In genomic region chr17:5872506-5872905, GRCm38 (mm10) we compare ENCODE assay signal across 9 mouse cellular contexts. TPM values are rescaled to one million over a fixed set of nuclear protein-coding genes. Genes with fewer than 3 reads are reported as not detected.
DNase-seq lines count a peak whose midpoint lies in the region; ATAC-seq and TF ChIP-seq lines count a peak whose summit lies in the region.
"Had no signal": no experiment of that assay in that cellular context is flagged by ENCODE, and none has a peak within 500 bp of the region (broad histone marks: within the 10 kb centered on the region; RNA-seq: fewer than 3 reads in every experiment).

No protein-coding gene starts in this region.

- H3K36me3 ChIP-seq in limb, embryonic 11.5 days (ENCODE audit: control insufficient read depth, insufficient read depth, low read length), result no peaks in the 10 kb centered on the region
- H3K36me3 ChIP-seq in limb, embryonic 10.5 days, result no peaks in the 10 kb centered on the region
- H3K36me3 ChIP-seq in kidney, adult 2 months (ENCODE audit: control insufficient read depth, insufficient read depth, low read length), result no peaks in the 10 kb centered on the region
- H3K36me3 ChIP-seq in thymus, adult 2 months (ENCODE audit: control insufficient read depth, insufficient read depth, low read length), result no peaks in the 10 kb centered on the region
- H3K36me3 ChIP-seq: neural tube, embryonic 12.5 days had no signal

- H3K27me3 ChIP-seq in limb, embryonic 11.5 days (ENCODE audit: control insufficient read depth, insufficient read depth, low read length), result no peaks in the 10 kb centered on the region
- H3K27me3 ChIP-seq in limb, embryonic 10.5 days (ENCODE audit: low read depth, poor library complexity, severe bottlenecking), result no peaks in the 10 kb centered on the region
- H3K27me3 ChIP-seq in kidney, adult 2 months (replicated peaks; ENCODE audit: control insufficient read depth, insufficient read depth, low read length), result no peaks in the 10 kb centered on the region
- no peaks in the 10 kb centered on the region for H3K27me3 ChIP-seq in thymus, adult 2 months (ENCODE audit: control insufficient read depth, insufficient read depth, low read length)
- H3K27me3 ChIP-seq: neural tube, embryonic 12.5 days had no signal

- WGBS in limb, embryonic 11.5 days, result 83% methylated on average over 12 of the region's 12 CpGs
- WGBS in limb, embryonic 10.5 days, result 85% methylated on average over 12 of the region's 12 CpGs
- 8% methylated on average over 12 of the region's 12 CpGs for WGBS in kidney, adult 2 months
- 96% methylated on average over 12 of the region's 12 CpGs for WGBS in thymus, adult 2 months

- H3K27ac ChIP-seq in limb, embryonic 11.5 days (replicated peaks; ENCODE audit: low read depth, low read length), result no peak overlapping the region
- no peak overlapping the region for H3K27ac ChIP-seq in limb, embryonic 10.5 days
- H3K27ac ChIP-seq in kidney, adult 2 months (ENCODE audit: insufficient read depth, low read depth, low read length), result no peak overlapping the region
- H3K27ac ChIP-seq in thymus, adult 2 months (ENCODE audit: control insufficient read depth, insufficient read depth, low read length), result no peak overlapping the region
- H3K27ac ChIP-seq: neural tube, embryonic 12.5 days had no signal

- H3K4me1 ChIP-seq in limb, embryonic 11.5 days (ENCODE audit: control insufficient read depth, insufficient read depth, low read length), result no peaks in the 10 kb centered on the region
- H3K4me1 ChIP-seq in limb, embryonic 10.5 days, result peaks cover 7% of the 10 kb centered on the region
- H3K4me1 ChIP-seq in kidney, adult 2 months (ENCODE audit: control insufficient read depth, insufficient read depth, low read length), result peaks cover 34% of the 10 kb centered on the region
- no peaks in the 10 kb centered on the region for H3K4me1 ChIP-seq in thymus, adult 2 months (replicated peaks; ENCODE audit: control insufficient read depth, insufficient read depth, low read length)

- TF ChIP-seq POLR2A in brain, embryonic 14.5 days (IDR thresholded peaks at IDR 0.05; ENCODE audit: borderline replicate concordance, extremely low read depth, insufficient read depth, insufficient read length, poor library complexity, severe bottlenecking), result no peak
- TF ChIP-seq POLR2A in kidney, adult 2 months (IDR thresholded peaks at IDR 0.05; ENCODE audit: low read depth, low read length), result no peak
- no peak for TF ChIP-seq POLR2A in thymus, adult 2 months (IDR thresholded peaks at IDR 0.05; ENCODE audit: control insufficient read depth, extremely low read depth, insufficient read depth, low read length, poor library complexity)

- H3K4me3 ChIP-seq in limb, embryonic 11.5 days (ENCODE audit: low read depth, low read length), result no peak overlapping the region
- H3K4me3 ChIP-seq in limb, embryonic 10.5 days, result no peak overlapping the region
- no peak overlapping the region for H3K4me3 ChIP-seq in kidney, adult 2 months (ENCODE audit: insufficient read depth, low read depth, low read length)
- H3K4me3 ChIP-seq in thymus, adult 2 months (ENCODE audit: control insufficient read depth, insufficient read depth, low read length), result no peak overlapping the region
- H3K4me3 ChIP-seq: neural tube, embryonic 12.5 days had no signal

- 0 out of 2 replicates have a peak, but pooled peaks have one; percentile 51 for ATAC-seq in limb, embryonic 11.5 days (ENCODE audit: insufficient number of reproducible peaks, low FRiP score, low TSS enrichment, low read depth)

- H3K9ac ChIP-seq in limb, embryonic 11.5 days (ENCODE audit: low read length), result no peak overlapping the region
- H3K9ac ChIP-seq: neural tube, embryonic 12.5 days had no signal

- no peak overlapping the region for H3K4me2 ChIP-seq in limb, embryonic 11.5 days (ENCODE audit: low read depth, severe bottlenecking)
- H3K4me2 ChIP-seq: neural tube, embryonic 12.5 days had no signal

- DNase-seq in limb, embryonic 11.5 days (ENCODE audit: low spot score), result no peak
- DNase-seq in limb, embryonic 10.5 days (ENCODE audit: low spot score), result no peak
- peak; percentile 71 for DNase-seq in brain, embryonic 14.5 days (ENCODE audit: low read depth)
- DNase-seq in heart, adult 11 months, result peak; percentile 97
- DNase-seq in kidney, adult 2 months, result peak; percentile 85
- DNase-seq in lung, postnatal 14 days, result peak; percentile 76
- peak; percentile 39 for DNase-seq in thymus, adult 2 months
- no peak for DNase-seq in natural killer cell, adult 2 months (ENCODE audit: low spot score in 2 of 2)

- H3K9me3 ChIP-seq in limb, embryonic 11.5 days (ENCODE audit: control insufficient read depth, low read length), result no peaks in the 10 kb centered on the region
- no peaks in the 10 kb centered on the region for H3K9me3 ChIP-seq in limb, embryonic 10.5 days (replicated peaks)
- H3K9me3 ChIP-seq: neural tube, embryonic 12.5 days had no signal

- TF ChIP-seq CTCF in brain, embryonic 14.5 days (IDR thresholded peaks at IDR 0.05; ENCODE audit: borderline replicate concordance, extremely low read depth, insufficient read depth, insufficient read length), result no peak
- 0 out of 2 replicates have a peak, but pooled peaks have one; percentile 8 for TF ChIP-seq CTCF in kidney, adult 2 months (conservative IDR thresholded peaks at IDR 0.05; ENCODE audit: insufficient read depth, insufficient read length, low read depth, low read length)
- no peak for TF ChIP-seq CTCF in thymus, adult 2 months (IDR thresholded peaks at IDR 0.05; ENCODE audit: borderline replicate concordance, control insufficient read depth, extremely low read depth, insufficient read depth, low read length, poor library complexity)

RNA-seq across cellular contexts. Expression of gene Snx9, which starts 31.4 kb away (rescaled TPM):
- polyA plus RNA-seq in limb, embryonic 11.5 days (2014; fragmentation: Nextera tagmentation; extraction: Ambion mirVana), result 27.6 and 29.3 TPM in 2 replicates
- polyA plus RNA-seq in limb, embryonic 10.5 days (2016; fragmentation: Nextera tagmentation; extraction: Ambion mirVana), result 18.4 and 19.4 TPM in 2 replicates
- polyA plus RNA-seq in brain, embryonic 14.5 days (2012; rRNA removed), result 8.8 and 11.5 TPM in 2 replicates
- 55.3 and 56.6 TPM in 2 replicates for polyA plus RNA-seq in kidney, adult 2 months (2012; rRNA removed)
- 11.2 and 12.5 TPM in 2 replicates for polyA plus RNA-seq in thymus, adult 2 months (2012; rRNA removed)

Comparison
In these comparisons a context has a peak if more than half of its experiments do, and no peak if none do; other contexts are left out.
1. DNase-seq: peak in brain, embryonic 14.5 days (single experiment), heart, adult 11 months (single experiment), kidney, adult 2 months (single experiment), lung, postnatal 14 days (single experiment) and thymus, adult 2 months (single experiment); none in limb, embryonic 11.5 days (single experiment), limb, embryonic 10.5 days (single experiment) and natural killer cell, adult 2 months (0 of 2).